Mouse (Mus musculus) brain, embryonic 14.5 days (tissue): ENCODE measurements at regions not wholly inside any gene's neighbourhood (a gene's known extent, or its start where the extent isn't known, plus 50 kb on each side); places are given as distances from the start of the nearest gene placed in this dataset.

Experiments
- DNase-seq: peaks from one replicate; pipeline ENCODE4 v3.0.0-alpha.2; 2011; ENCODE audit warnings: low read depth
- CTCF ChIP-seq: fragments of 200-500 bp; IDR thresholded peaks from 2 replicates; pipeline ENCODE4 v1.5.1; 2012; ENCODE audit warnings: inconsistent platforms, mild to moderate bottlenecking, moderate library complexity, borderline replicate concordance; ENCODE audit not compliant: insufficient read depth, insufficient read length; ENCODE audit errors: extremely low read depth
- POLR2A ChIP-seq: fragments of 200-500 bp; IDR thresholded peaks from 2 replicates; pipeline ENCODE4 v1.6.1; 2012; ENCODE audit warnings: mild to moderate bottlenecking, inconsistent platforms, borderline replicate concordance; ENCODE audit not compliant: poor library complexity, insufficient read depth, insufficient read length, severe bottlenecking; ENCODE audit errors: extremely low read depth

DNA sequence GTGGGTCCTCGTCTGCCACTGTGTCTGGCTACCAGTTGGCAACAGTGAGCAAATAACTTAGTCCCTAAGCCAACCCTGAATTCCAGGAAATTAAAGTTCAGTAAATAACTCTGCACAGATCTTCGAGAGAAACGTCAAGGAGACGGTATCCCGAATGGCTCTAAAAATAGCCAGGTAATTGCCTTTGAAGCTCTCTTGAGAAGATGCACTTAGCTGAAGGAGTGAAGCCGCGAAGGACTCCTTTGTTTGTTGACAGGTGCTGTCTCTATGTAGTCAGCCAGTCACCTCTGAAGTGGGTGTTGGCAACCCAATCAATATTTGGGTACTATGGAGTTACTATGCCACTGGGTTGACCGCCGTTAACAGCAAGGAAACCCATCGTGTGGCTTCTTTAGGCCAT is 189.3 kb upstream of the Lrig1 start:
- TF ChIP-seq CTCF (no peak), POLR2A (no peak)
- DNase-seq = no peak

DNA sequence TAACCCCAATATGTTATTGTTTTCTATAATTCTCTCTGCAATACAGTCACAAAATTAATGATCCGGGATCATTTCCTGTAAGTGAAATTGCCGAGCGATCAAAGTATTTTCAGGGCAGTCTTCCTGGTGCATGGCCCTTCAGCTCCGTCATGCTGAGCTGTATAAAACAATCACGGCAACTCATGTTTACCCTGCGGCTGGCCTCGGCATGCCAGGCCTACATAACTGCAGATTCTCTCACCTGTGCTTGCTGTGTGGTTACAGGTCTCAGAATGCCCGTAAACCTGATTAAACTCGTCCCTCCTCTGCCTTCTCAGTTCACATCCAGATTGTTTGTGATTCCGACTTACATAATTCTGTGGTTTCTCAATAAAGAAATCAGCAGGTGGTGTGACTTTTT is 181.2 kb upstream of the Lrig1 start:
- TF ChIP-seq POLR2A (no peak), CTCF (no peak)
- no peak for DNase-seq

DNA sequence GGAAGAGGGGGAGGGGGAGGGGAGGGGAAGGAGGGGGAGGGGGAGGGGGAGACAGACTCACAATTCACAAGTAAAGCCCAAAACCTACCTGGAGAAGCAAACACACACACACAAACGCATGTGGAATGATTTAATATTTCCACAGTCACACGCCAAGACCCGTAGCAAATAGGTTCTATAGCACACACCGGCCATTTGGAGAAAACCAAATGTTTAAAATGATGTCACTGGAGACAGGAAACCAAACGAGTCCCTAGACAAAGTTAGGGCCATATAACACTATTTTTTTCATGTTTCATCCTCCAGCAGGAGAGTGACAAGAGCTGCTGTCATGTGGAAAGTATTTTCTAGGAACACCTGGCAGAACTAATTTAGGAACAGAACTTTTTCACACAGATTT is 175.9 kb upstream of the Lrig1 start:
- no peak for DNase-seq
- TF ChIP-seq POLR2A (no peak), CTCF (no peak)

DNA sequence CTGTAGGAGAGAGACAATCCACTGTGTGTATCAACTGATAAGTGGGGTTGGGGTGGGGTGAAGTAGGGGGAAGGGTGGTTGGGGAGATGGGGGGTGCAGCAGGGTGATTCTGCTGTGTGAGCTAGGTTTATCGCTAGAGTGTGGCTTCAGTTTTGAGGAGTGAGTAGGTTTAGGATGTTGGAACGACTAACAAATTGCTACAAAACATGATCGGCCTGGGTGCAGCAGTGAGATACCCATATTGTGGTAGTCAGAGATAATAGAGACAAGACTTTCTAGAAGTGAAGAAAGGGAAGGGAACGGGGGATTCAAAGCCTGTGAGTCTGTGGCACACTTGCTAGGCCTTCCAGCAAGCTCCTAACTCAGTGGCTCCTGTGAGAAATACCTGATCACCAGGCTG is 175.1 kb upstream of the Lrig1 start:
- no peak for TF ChIP-seq POLR2A
- TF ChIP-seq CTCF = no peak

DNA sequence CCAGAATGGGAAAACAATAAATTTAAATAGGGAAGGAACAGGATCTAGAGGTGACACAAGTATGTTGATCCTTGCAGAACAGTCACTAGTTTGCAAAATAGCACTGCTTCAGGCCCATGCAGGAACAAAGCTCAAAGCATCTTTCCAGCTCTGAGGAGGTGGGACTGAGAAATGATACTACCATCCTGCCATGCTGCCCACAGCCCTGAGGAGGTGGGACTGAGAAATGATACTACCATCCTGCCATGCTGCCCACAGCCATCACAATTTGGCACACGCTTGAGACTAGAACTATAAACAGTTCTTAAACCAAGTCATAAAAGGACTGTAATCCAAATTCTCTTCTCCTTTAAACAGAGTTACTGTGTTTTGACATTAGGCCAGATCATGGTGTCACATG is 174.5 kb upstream of the Lrig1 start:
- TF ChIP-seq POLR2A = no peak
- TF ChIP-seq CTCF = no peak

More for the DNA sequence above, 175.1 kb upstream of the Lrig1 start:
- DNase-seq = no peak

DNA sequence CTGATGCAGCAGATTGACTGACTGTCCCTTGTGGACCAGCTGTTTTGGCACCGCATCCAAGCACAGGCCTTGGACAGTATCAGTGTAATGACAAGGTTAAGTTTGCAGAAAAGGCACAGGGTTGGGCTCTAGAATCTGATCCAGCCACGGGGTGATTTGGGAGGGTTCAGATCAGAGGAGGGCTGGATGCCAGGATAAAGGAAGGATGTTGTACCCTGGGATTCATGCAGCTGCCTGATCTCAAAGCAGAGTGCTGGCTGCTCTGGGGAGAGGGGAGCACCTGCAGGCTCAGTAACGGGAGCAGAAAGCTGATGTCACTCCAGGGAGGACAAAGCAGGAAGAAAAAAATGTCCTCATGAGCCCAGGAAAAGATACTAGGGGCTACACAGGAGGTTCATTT is 168.0 kb upstream of the Lrig1 start:
- no peak for DNase-seq
- TF ChIP-seq CTCF = no peak
- TF ChIP-seq POLR2A = no peak

More for the DNA sequence above, 174.5 kb upstream of the Lrig1 start:
- no peak for DNase-seq

DNA sequence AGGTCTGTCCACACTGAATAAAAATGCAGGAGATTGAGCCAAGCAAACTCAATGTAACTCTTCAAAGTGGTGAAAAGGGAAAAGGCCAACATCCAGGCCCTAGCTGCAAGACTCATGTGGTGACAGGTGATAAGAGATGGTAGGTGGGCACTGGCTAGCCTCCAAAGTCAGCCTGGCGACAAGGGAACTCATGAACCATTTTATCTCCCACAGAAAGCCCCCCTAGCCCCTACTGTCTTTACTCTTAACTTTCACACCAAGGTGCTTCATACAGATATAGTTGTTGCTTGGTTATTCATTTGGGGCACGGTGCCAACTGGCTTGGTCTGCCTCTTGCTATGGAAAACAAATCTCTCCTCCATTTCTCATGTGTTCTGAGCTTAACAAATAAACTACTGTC is 165.5 kb upstream of the Lrig1 start:
- TF ChIP-seq CTCF = no peak
- no peak for TF ChIP-seq POLR2A
- no peak for DNase-seq

DNA sequence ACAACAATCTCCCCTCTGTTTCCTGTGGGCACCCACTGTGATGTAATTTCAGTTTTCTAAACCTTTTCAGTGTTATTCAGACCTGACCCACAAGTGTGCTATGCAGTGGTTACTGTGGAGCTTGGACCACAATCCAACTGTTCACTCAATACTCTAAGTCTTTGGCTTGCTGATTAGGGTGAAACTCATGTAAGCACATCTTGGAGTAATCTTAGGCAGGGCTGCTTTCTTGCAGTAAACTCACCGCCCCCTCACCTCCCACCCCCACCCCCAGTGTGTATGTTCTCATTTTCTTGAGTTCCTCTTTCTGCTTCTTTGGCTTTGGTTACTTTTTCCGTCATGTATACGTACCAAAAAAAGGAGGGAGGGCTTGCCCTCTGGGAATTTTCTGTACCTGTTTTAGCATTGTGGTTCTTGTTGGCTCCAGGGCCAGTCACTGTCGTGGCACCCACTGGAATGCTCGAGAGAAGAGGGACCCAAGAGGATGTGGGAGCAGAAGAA is 158.2 kb upstream of the Lrig1 start:
- TF ChIP-seq CTCF (no peak), POLR2A (no peak)
- no peak for DNase-seq

DNA sequence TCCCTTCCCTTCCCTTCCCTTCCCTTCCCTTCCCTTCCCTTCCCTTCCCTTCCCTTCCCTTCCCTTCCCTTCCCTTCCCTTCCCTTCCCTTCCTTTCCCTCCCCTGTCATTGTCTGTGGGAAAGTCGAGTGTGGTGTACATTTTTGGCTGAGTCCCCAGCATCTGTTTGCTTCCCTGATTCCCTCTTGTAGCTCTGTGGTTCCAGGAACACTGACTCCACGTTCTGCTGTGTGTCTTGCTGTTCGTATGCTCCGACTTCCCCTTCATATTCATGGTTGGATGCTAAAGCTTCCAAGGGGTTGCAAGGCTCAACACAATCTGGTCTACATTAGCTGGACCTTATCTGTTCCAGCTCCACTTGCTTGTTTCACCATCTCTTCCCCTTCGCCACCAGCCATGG is 150.2 kb upstream of the Lrig1 start:
- TF ChIP-seq CTCF (no peak), POLR2A (no peak)
- DNase-seq = no peak

DNA sequence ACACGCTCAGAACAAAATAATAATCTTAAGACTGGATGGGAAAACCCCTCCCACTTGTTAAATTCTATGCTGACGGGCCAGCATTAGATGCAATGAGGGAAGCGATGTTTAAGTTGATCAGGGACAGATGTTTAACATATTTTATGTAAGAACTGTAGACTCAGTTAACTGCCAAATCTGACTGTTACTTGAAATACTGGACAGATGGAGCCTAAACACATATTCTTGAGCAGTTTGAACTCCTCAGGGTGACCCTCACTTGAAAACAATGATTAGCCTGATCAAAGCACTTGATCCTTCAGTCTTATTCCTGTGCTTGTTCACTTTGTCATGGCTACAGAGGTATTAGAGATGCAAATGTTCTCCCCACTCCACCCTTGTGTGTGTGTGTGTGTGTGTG is 149.6 kb upstream of the Lrig1 start:
- TF ChIP-seq CTCF (no peak), POLR2A (no peak)
- no peak for DNase-seq

DNA sequence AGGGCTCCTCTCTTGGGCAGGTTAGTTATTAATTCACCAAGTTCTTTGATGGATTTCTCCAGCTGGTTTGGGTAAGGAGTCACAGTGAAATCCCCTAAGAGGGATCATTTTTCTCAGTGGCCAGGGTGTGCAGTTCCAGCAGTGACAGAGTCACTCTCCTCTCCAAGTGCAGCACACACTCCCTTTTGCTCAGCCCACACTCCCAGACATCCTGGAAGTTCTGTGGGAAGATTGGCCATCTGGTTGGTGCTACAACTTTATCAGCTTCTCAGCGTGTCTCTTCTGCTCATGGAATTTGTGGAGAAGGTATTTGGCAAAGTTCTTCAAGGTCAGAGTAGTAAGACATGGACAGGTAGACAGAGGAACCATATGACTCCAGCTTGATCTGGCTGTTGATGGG is 148.5 kb upstream of the Lrig1 start:
- DNase-seq = no peak
- TF ChIP-seq POLR2A = no peak

DNA sequence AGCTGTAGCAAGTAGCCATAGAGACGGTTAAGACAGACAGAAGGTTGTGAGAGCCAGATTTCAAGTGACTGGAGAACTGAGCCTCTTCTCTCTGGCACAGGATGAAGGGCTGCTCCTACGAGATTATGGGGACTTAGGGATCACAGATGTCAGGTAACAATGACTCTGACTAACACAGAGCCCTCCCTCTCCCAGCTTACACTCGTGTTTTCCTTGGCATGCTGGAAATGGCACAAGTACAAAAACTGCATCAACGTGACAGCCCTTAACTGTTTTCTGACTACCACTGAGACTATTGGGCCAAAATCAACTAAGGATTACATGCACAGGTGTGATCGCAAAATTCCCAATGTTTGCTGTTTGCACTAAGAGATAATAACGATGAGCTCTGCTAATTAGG is 145.9 kb upstream of the Lrig1 start:
- TF ChIP-seq POLR2A (no peak), CTCF (no peak)
- DNase-seq = no peak

DNA sequence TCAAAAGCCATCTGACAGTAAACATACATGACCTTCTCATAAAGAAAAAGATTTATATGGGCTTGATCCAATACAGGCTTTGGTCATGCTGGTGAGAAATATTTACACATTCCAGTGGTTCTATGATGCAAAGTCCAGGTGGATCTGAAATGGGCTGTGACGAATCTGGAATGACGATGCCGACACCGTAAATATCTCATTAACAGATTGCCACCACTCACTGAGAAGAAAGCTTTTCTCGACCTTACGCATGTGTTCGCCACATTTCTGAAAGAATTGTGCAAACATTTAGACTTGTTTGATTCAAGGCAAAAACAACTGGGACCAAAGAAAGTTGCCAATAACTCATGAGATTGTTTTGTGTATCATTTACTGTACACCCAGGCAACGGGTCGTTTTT is 142.9 kb upstream of the Lrig1 start:
- no peak for DNase-seq
- TF ChIP-seq POLR2A = no peak
- TF ChIP-seq CTCF = no peak
